Mouse (Mus musculus) urinary bladder, postnatal 10 days (tissue): ENCODE data around the gene St13.

Experiments used
- DNase-seq: peaks from one replicate; pipeline ENCODE4 v3.0.0; 2022; ENCODE audit warnings: low spot score

St13 gene

DNA sequence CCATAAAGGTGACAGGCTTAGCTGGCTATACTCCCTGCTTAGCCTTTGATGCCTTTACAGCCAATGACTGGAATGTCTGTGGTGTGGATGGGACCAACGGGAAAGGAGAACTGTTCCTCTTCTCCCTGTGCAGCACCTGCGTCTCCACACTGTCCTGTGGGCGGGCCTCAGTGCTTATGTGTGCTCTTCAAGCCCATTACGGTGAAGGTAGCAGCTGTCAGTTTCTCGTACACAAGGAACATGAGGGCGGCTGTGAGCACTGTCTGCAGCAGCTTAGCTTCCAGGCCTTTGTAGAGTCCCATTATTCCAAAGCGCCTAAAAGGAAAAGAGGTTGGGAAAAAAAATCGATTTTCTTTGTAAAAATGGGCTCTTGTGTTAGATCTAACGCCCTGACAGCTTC lies 80.4 kb downstream of the St13 start:
- no peak for DNase-seq

DNA sequence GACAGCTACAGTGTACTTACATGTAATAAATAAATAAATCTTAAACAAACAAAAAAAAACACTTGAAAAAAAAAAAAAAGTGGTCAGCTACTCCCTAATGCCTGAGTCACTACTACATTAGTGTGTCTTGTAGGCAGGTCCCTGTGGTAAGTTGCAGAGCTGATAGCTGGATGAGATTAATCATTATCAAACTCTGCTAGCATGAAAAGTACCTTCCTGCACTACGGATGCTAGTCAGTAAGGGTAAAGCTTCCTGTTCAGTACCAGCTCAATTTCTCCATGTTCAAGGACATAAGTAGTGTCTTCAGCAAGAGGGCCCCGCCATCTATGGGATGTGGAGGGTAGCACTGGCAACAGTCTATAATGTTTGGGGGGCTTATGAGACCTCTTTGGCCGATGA lies 85.9 kb downstream of the St13 start:
- no peak for DNase-seq
